Mouse (Mus musculus) heart, adult 2 months (tissue): Measurements from ENCODE around the gene Gm3435.

Experiments
- CTCF ChIP-seq: fragments of 200-600 bp; IDR thresholded peaks from 2 replicates; pipeline ENCODE4 v1.8.1; 2022; ENCODE audit warnings: antibody characterized with exemption, mild to moderate bottlenecking, moderate library complexity
- EP300 ChIP-seq: fragments of 200-500 bp; IDR thresholded peaks from 2 replicates; pipeline ENCODE4 v1.6.1; 2011; ENCODE audit warnings: low read depth, low read length, control low read depth; ENCODE audit not compliant: insufficient read depth
- POLR2A ChIP-seq: fragments of 200-500 bp; IDR thresholded peaks from 2 replicates; pipeline ENCODE4 v1.6.1; 2011; ENCODE audit warnings: mild to moderate bottlenecking, low read depth, low read length, control low read depth; ENCODE audit not compliant: insufficient read depth

DNA sequence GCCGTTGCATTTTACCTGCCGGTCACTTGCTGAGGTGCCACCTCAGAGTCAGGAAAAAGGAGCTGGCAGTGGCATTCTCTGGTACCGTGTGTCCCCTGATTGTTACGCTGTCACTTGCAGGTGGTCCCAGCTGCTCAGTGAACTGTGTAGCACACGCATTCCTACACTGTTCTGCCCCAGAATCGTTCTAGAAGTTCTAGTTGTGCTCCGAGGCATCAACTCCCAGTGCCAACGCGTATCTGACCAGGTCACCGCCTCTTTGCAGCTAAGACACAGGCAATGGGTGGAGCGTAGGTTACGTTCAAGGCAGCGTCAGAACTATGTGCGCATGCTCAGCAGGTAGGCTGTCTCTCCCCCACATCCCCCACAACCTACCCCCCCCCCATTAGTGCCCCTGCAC lies 49.7 kb downstream of the Gm3435 start:
- TF ChIP-seq CTCF (no peak), EP300 (no peak), POLR2A (no peak)
